Mouse (Mus musculus) erythroblast, adult 5-6 weeks (primary cell): ENCODE measurements around the gene Gm17409. TPM values are rescaled to one million over a fixed set of nuclear protein-coding genes. Genes with fewer than 3 reads are reported as not detected.

Experiments
- ATAC-seq: replicated peaks from 2 replicates; pipeline ENCODE4 v1.8.0; 2016; ENCODE audit warnings: moderate number of reproducible peaks, mild to moderate bottlenecking, moderate TSS enrichment, inconsistent platforms; ENCODE audit not compliant: poor library complexity, low FRiP score, severe bottlenecking
- total RNA-seq, 2 experiments: library from RNA; stranded (forward) in 1 of 2; stranded (reverse) in 1 of 2; fragments of 150-400 nt in 1 of 2; fragments of 200-764, 138-1000 nt in 1 of 2; gene quantifications; 2 replicates each; pipeline versions ENCODE4 v1.2.3 to v1.2.4; 2015 to 2017; ENCODE audit warnings: low replicate concordance in 2 of 2

The Gm17409 gene
- total RNA-seq, 2 experiments from 2014 or later: 1.4 TPM; not detected in 1

DNA sequence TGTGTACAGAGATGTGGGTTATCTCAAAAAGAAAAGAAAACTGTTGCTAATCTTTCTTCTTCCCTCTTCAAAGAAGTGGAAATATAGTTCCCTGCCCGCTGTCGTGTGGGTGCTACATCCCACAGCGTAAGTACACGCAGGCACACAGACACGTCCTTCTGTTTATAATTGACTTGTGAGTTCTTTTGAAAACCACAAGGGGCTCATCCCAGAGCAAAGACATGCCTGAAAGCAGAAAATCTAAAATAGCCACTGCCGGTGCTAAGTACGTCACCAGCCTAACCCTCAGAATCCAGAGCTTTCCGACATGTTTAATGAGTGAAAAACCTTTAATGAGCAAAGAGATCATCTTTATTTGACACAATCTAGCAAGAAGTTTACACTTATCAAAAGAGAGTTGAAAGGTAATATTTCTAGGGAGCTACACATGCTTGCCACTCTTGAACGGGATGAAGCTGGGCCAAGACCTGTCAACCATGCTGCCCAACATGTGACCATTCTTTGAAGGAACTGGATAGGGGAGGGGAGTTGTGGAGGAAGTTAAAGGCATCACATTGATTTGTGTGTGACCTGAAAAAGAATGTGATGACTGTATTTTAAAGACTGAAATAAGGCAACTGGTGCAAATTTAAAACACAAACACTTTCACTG, 11.7 kb downstream of the Gm17409 start:
- ATAC-seq: no peak

DNA sequence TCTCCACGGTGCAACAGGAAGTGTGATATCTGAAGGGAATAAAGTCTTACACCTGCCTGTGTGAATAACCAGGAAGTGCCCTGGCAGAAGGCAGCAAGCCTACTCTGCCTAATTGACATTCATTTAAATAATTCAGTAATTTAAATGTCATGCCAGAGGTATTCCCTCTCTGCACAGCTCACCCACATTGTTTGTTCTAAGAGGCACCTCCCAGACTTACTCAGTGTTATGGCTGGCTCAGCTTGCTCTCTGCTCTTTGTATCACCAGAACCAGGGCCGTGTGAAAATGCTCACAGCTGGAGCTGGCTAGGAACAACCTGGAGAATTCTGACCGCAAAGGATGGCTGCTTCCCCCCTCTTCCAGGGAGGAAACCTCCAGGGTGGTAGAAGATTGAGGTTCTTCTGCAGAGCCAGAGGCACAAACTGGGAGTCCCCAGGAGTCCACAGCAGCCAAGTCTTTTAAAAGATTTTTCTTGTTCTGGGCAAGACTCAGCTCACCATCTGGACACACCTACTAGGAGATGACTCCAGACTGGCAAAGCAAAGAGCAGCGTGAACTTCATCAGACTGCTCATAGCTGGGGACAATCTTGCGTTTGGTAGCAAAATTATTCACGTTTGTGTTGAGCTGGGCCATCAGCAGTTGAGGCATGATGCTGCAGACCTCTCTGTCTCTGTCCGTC, 14.5 kb downstream of the Gm17409 start:
- ATAC-seq: no peak

DNA sequence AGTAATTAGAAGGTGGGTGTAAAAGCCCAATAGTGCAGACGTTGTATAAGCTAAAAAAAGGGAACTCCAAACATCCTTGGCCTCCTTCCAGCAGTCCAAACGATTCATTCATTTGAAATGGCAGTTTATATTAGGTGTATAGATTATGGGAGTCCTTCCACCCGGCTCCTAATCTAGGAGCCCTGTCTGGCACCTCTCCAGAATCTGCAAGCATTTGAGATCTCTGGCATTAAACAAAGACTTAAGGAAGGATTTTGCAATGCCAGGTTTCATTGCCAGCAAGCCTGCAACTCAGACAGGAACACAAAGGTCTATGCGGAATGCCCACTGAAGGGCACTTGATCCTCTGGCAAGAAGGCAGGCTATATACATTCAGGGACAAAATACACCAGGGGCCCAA, 15.2 kb downstream of the Gm17409 start:
- ATAC-seq: no peak

DNA sequence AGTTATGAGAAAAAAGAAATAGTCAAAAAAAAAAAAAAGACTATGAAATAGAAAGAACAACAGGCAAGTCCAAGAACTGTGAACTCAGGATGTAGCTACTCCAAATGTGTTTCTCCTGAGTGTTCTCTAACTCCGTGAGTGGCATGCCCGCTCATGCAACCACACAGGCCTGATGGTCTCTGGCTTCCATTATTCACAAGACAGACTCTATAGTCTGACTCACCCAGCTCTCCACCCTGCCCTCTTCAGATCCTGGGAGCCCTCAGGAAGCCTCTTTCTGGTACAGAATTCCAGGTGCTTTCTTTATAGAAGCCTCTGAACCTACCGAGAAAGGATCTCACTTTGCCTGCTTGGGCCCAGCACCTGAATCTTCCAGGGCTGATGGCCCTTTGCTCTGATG, 15.8 kb downstream of the Gm17409 start:
- no peak for ATAC-seq

DNA sequence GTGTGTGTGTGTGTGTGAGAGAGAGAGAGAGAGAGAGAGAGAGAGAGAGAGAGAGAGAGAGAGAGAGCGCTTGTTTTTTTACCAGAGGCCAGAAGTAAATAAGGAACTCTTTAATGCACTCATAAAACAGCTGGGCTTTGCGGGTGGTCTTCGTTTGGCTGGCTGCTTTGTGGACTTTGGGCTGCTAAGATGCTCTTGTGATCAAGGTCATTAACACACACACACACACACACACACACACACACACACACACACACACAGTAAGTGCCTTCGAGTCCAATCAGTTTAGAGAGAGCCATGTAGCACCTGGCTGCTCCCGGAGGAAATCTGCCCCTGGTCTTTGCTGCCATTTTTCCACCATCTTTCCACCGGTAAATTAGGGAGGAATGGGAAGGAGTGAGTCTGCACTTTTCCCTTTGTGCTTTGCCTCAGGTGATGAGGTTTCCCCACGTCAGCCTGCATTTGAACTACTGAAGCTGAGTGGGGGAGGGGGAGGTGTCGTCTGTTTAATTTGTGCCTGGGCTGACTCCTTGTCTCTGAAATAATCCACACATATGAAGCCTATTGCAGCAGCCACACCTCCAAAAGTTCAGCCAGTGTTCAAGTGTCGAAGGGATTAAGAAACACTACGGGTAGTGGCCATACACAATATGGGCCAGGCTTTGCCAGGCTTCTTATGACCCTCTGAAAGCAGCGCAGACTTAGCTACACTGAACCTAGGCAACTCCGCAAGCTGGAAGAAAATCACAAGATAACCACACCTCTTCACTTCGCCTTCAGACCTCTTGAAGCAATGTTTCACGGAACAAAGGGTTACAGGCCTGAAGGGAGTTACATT, 16.7 kb downstream of the Gm17409 start:
- no peak for ATAC-seq

DNA sequence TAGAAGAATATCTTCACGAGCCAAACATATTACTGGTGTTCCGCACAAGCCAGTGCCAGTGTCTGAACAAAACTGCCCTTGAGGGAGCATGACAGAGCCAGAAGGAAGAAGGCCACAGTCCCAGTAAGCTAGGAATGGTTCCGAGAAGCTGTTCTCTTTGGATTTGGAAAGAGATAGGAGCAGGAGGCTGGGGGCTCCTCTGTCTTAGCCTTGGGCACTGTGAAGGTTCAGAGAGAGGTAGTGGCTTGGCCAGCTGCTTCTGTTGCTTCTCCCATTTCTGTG, 17.3 kb downstream of the Gm17409 start:
- no peak for ATAC-seq

DNA sequence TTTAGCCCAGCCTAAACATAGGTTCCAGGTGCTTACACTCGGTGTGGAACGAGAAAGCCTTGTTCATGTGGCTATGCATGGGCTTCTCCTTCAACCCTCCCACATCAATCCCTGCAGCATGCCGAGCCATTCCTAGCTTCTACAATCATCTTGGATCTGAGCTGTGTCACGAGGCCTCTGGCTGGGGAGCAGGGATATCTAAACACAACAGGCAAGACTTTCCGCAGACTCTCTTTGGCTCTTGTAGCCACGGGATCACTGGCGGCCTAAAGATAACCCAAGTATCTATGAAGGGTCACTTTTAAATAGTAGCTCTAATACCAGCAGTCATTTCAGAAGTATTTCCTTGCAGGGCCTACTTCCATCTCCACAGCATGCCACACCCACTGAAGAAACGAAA, 18.5 kb downstream of the Gm17409 start:
- ATAC-seq: no peak

DNA sequence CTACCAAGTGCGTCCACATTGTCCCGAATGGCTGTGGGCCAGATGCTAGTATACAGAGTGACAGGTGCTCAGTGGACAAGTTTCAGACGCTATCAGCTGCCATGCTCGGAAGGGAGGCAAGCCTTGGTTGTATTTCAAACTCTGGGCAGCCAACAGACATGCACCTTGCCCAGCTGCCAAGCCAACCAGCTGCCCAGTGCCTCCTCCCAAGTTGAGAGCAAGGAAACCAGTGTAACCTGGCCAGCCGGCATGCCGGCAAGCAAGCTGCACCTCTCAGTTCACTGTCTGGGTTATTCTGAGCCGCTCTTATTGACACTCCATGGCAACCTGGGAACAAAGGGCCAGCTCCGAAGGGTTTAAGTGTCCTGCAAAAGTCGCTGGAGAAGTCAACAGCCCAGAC, 19.4 kb downstream of the Gm17409 start:
- ATAC-seq: no peak

DNA sequence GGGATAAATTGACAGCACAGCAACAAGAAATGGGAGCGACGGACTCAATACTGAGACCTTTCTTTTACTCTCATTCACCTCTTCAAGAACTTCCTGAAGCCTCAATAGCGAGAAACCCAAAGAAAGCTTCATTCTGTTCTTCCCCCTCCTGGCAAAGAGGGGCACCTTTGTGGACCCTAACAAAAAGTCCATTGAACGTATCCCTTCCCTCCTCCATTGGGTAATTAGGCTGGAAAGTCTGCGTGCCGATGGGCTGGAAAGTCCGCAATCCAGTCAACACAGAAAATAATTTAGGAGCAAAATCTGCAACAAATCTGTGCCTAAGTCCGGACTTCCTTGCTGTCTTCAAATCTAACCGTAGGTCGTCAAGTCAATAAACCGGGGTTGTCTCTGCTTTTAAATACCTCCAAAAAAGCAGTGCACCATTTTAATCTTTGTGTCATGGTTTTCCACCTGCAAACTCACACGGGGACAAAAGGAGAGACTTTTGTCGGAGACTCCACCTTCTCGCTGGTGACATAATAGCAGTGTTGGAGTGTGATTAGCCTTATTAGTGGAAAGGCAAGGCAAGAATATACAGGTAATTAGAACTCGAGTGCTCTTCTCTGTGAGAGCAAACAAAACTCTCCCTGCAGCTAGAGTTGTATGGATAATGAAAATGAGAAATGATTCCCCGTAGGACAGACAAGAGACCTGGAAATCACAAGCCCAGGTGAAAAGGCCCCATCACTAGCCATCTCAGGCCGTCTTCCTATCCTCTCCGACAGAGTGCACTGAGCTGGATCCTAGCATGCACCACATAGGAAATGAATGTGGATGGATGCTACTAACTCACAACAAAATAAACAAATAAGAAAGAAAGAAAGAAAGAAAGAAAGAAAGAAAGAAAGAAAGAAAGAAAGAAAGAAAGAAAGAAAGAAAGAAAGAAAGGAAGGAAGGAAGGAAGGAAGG, 24.0 kb downstream of the Gm17409 start:
- no peak for ATAC-seq

DNA sequence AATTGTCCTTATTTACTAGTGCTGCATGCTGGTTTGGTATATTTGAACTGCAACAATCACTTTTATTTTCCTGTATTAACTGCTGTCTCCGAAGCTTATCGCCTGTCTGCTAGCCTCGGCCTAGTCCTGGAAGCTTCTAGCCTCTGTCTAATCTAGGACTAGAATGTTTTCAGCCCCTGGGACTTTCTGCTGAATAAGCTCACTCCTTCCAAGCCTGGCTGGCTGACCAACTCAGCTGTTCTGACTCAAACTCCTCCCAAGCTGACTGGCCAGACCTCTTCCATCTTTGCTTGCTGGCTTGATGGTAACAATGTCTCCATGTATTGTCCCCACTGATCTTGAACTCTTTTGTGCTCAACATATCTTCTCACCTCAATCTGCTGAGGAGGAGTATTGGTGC, 25.4 kb downstream of the Gm17409 start:
- no peak for ATAC-seq

DNA sequence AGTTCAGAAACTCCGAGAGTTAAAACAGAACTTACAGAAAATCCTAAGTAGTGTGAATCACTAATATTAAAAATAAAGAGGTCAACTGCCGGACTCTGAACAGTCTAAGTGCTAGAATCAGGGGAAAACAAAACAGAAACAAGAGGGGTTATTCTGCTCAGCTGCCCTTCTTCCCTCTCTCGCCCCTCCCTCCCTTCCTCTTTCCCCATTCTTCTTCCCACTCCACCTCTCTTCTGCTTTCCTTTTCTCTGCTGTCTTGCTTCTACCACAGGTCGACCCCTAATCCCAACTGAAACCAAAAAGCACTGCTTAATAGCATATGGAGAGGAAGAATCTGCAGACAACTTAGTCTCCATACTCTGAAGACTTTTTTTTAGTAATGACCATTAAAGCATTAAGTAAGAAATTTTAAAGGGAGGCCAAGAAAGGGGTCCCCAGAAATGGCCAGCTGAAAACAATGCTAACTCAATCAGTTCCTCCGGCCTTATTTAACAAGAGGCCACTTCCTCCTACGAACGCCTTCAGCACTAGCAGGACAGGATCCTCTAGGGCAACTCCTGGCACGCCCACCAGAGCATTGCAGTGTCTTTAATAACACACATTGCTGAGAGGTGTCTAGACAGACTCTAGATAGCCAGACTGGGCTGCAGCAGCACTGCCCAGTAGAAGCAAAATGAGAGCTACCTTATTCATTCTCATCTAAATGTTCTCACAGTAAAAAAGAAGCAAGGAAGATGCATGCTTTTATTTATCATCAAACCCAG, 26.9 kb downstream of the Gm17409 start:
- no peak for ATAC-seq

DNA sequence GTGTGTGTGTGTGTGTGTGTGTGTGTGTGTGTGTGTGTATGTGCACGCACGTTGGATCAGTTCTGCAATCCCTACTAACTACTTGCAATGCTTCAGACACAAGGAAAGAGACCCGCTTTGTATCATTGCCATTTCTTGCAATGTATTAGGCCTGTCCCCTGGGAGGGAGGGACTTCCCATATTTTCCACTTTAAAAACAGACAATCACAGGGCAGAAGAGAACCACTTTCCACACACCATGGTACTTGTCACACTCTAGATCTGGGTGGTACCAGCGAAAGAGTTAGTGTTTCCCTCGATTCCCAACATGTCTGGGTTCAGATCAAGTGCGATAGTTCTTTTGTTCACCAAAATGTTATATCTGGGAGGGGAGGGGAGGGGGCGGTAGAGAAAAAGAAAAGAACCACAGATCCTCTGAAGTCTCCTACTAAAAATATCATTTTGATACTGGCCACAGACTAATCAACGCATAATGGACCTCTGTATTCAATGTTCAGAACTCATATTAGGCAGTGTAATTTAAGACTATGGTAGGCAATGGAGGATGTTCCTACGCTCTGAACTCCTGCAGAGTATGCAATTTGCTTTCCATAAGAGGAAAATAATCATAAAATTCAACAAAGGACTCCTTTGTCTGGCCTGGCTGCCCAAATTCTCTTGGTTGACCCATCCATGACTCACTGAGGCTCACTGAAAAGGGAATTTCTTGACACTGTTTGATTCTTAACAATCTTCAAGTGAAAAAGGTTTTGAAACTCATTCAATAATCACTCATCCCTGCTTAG, 35.6 kb downstream of the Gm17409 start:
- no peak for ATAC-seq

DNA sequence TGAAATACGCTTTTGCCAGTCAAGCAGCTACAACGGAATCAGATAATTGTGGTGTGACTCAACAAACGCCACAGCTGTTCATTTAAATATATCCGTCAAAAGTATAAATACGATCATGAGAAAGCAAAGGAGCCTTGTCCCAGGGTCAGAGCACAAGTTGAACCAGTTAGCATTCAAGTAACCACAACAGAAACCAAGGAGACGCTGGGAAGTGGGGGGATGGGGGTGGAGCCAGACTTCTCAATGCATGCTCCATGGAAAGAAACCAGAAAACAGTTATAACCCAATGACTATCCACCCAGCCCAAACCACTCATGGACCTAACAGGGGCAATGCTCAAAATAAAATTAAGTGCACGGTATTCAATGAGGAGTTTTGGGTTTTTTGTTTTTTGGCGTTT, 40.3 kb downstream of the Gm17409 start:
- ATAC-seq: no peak

DNA sequence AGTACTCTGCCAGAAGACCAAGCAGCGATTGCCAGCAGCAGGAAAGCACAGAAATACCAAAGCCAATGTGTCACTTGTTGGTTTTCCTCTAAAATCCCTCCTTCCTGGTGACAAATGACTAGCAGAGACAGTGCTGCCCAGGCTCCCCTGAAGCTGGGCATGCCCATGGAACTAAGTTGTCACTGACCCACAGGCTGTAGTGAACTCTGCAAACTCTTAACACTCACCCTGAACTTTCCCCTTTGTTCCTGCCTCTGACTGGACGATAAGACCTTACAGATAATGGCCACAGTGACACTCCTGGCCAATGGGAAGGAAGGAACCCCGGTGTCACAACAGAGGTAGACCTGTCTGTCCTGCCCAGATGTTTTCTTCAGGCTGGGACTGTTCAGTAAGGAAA, 43.3 kb downstream of the Gm17409 start:
- no peak for ATAC-seq

DNA sequence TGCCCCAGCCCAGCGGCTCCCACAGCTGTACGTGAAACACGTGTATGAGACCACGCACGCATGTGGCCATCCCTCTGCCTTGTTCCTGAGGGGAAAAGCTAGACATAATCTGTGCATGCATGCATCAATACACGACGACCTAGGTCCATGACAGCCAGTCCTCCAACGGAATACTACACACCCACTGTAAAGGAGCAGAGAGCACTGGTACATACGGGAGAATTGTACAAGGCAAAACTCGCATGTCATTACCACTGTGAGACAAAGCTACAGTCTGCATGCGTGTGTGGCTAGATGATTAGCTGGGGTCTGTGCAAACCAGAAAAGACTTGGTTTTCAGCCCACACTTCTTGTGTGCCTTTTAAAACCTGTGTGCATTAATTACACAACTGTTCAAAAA, 44.6 kb downstream of the Gm17409 start:
- ATAC-seq: no peak

DNA sequence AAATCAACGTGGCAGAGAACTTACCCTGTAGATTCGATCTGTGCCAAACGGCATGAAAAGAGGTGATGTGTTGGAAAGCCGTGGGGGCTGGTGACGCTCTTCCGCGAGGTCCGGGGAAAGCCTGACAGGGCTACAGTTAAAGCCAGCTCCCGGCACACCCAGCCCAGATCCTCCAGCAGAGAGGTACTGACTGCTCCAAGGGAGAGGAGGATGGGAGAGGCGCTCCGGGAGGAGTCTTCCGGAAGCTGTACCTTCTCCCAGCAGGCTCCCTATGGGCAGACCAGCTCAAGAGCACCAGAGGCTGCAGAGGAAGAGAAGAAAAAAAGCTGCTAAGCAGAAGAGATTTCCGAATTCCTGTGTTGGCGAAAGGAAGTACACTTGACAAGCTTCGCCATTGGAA, 46.1 kb downstream of the Gm17409 start:
- ATAC-seq: no peak

DNA sequence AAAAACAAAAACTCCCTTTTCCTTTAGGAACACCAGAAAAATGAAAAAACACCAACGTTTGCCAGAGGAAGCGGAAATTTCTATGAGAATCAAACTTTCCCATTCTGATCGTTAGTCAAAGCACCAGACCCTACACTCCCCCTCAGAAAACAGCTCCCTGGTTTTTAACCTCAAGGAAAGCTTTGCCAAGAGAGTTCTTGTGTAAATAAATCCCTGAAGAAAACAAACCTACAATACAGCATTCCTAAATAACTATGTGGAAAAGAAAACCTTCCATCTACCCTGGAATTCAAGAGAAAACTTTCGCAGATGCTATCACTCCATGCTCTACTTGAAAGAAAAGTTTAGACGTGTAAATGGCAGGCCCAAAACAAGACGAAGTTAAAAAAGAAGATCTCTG, 47.0 kb downstream of the Gm17409 start:
- ATAC-seq: no peak

DNA sequence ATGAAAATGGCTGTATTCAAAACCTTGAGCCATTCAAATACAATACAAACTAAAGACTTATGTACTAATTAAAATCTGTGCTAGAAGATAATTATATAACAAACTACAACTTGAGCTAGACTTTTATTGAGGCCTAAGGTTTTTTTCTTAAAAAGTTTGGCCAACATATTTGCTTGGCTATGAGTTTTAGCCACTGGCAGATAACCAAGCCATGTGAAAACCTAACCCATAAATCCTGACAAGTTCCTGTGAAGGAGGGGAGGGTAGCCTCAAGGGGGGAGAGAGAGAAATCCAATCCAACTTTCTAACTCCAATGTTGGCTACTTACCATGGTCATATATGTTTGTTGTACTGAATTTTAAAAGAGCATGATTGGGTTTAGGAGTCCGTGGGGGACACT, 48.6 kb downstream of the Gm17409 start:
- ATAC-seq: no peak
